Mouse (Mus musculus): Measurements from ENCODE around the gene M6pr. TPM values are rescaled to one million over a fixed set of nuclear protein-coding genes. Genes with fewer than 3 reads are reported as not detected.

M6pr gene
- polyA plus RNA-seq, 1 experiment from 2014 or later, result 75.1 TPM

GRCm38 (mm10) chr6:122299621-122300133 is 8.8 kb upstream of the M6pr start:
- H3K4me3 ChIP-seq, result no peak overlapping the region
- no peak overlapping the region for H3K27ac ChIP-seq
- no peak overlapping the region for H3K9ac ChIP-seq
- peaks cover 3% of the 10 kb centered on the region; the same call in 1 of the 2 replicates for H3K4me1 ChIP-seq
- no peaks in the 10 kb centered on the region for H3K27me3 ChIP-seq
- H3K4me2 ChIP-seq (replicated peaks), result no peak overlapping the region
- H3K36me3 ChIP-seq, result no peaks in the 10 kb centered on the region
- H3K9me3 ChIP-seq, result no peaks in the 10 kb centered on the region
- ATAC-seq (ENCODE audit: insufficient number of reproducible peaks, insufficient read depth, low FRiP score, low TSS enrichment), result no peak
- 56% methylated on average over 3 of the region's 3 CpGs for WGBS

DNA sequence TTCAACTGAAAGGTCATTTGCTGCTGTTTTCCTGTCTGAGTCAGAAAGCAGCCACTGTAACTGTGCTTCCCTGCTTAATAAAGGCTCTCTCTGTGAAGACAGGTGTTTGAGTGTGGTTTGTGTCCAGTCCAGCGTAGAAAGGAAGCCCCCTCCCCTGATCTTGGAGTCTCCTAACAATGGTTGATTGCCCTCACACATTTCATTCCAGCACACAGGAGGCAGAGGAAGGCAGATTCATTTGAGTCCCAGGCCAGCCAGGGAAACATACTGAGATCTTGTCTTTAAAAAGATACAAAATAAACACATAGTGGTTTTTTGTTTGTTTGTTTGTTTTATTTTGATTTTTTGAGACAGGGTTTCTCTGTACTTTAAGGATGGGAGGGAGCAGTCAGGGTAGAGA is 6.4 kb upstream of the M6pr start:
- no peak overlapping the region for H3K4me2 ChIP-seq (replicated peaks)
- H3K4me1 ChIP-seq, result peaks cover 3% of the 10 kb centered on the region; the same call in 1 of the 2 replicates
- 59% methylated on average over 1 of the region's 1 CpGs for WGBS
- H3K9ac ChIP-seq, result no peak overlapping the region
- no peaks in the 10 kb centered on the region for H3K27me3 ChIP-seq
- H3K4me3 ChIP-seq, result no peak overlapping the region
- ATAC-seq (ENCODE audit: insufficient number of reproducible peaks, insufficient read depth, low FRiP score, low TSS enrichment), result no peak
- no peaks in the 10 kb centered on the region for H3K36me3 ChIP-seq
- no peak overlapping the region for H3K27ac ChIP-seq
- no peaks in the 10 kb centered on the region for H3K9me3 ChIP-seq

DNA sequence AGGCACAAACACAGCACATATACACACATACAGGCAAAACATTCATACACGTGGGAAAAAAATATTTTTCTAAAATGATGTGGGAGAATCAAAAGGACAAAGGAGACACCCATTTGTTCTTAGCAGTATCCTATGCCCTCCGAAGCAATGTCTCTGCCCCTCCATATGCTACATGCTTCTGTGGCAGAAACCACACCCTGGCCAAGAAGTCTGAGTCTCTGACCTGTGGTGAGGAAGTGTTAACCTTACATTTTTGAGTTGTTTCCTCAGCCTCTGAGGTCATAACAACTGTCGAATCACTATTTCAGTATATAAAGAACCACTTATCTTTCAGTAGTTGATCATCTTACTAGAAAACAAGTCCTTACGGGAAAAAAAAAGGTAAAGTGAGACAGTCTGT is 5.9 kb upstream of the M6pr start:
- Histone ChIP-seq H3K4me3 (no peak overlapping the region), H3K27me3 (no peaks in the 10 kb centered on the region), H3K9me3 (no peaks in the 10 kb centered on the region), H3K4me2 (replicated peaks) (no peak overlapping the region), H3K4me1 (peaks cover 3% of the 10 kb centered on the region; the same call in 1 of the 2 replicates), H3K36me3 (no peaks in the 10 kb centered on the region), H3K9ac (no peak overlapping the region), H3K27ac (no peak overlapping the region)
- ATAC-seq (ENCODE audit: insufficient number of reproducible peaks, insufficient read depth, low FRiP score, low TSS enrichment), result no peak
- 77% methylated on average over 4 of the region's 4 CpGs for WGBS

GRCm38 (mm10) chr6:122303526-122303925 is 5.0 kb upstream of the M6pr start:
- WGBS, result 73% methylated on average over 9 of the region's 9 CpGs
- ATAC-seq (ENCODE audit: insufficient number of reproducible peaks, insufficient read depth, low FRiP score, low TSS enrichment), result no peak

GRCm38 (mm10) chr6:122304355-122304754 is 4.2 kb upstream of the M6pr start:
- Histone ChIP-seq H3K9ac (no peak overlapping the region), H3K27me3 (no peaks in the 10 kb centered on the region), H3K4me1 (peaks cover 8% of the 10 kb centered on the region; the same call in 1 of the 2 replicates), H3K9me3 (no peaks in the 10 kb centered on the region), H3K4me2 (replicated peaks) (no peak overlapping the region), H3K4me3 (no peak overlapping the region), H3K27ac (no peak overlapping the region), H3K36me3 (no peaks in the 10 kb centered on the region)
- WGBS, result 31% methylated on average over 6 of the region's 6 CpGs
- no peak for ATAC-seq (ENCODE audit: insufficient number of reproducible peaks, insufficient read depth, low FRiP score, low TSS enrichment)

More at GRCm38 (mm10) chr6:122303526-122303925, 5.0 kb upstream of the M6pr start:
- no peak overlapping the region for H3K9ac ChIP-seq
- H3K4me3 ChIP-seq, result no peak overlapping the region
- no peaks in the 10 kb centered on the region for H3K36me3 ChIP-seq
- H3K27ac ChIP-seq, result 0 out of 2 replicates have a peak overlapping the region, but pooled peaks have one; percentile 24
- H3K4me2 ChIP-seq (replicated peaks), result no peak overlapping the region
- H3K27me3 ChIP-seq, result no peaks in the 10 kb centered on the region
- peaks cover 7% of the 10 kb centered on the region; the same call in 1 of the 2 replicates for H3K4me1 ChIP-seq
- no peaks in the 10 kb centered on the region for H3K9me3 ChIP-seq

GRCm38 (mm10) chr6:122304790-122305555 is 3.5 kb upstream of the M6pr start:
- 85% methylated on average over 12 of the region's 12 CpGs for WGBS
- no peak overlapping the region for H3K4me2 ChIP-seq (replicated peaks)
- H3K27me3 ChIP-seq, result no peaks in the 10 kb centered on the region
- H3K9me3 ChIP-seq, result no peaks in the 10 kb centered on the region
- no peak overlapping the region for H3K9ac ChIP-seq
- H3K4me1 ChIP-seq, result peaks cover 14% of the 10 kb centered on the region
- ATAC-seq (ENCODE audit: insufficient number of reproducible peaks, insufficient read depth, low FRiP score, low TSS enrichment), result no peak
- no peaks in the 10 kb centered on the region for H3K36me3 ChIP-seq
- no peak overlapping the region for H3K27ac ChIP-seq
- H3K4me3 ChIP-seq, result no peak overlapping the region

DNA sequence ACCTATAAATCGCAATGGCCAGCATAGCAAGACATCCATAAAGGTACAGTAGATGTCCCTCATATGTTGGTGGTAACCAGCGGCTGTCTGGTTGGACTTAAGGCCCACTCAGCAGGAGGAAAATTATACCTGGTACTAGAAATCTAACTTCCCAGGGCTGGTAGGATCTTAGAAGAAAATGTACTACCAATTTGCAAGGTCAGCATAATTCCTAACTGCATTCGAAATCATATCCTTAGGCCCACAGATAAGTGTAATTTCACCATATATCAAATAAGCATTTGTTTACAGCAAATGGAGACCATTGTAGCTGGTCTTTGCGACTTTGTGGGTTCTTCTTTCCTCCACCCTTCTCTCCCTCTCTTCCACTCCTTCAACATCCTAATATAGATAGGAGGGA is 1.8 kb upstream of the M6pr start:
- no peaks in the 10 kb centered on the region for H3K9me3 ChIP-seq
- no peaks in the 10 kb centered on the region for H3K27me3 ChIP-seq
- H3K4me1 ChIP-seq, result peaks cover 23% of the 10 kb centered on the region
- H3K4me3 ChIP-seq, result no peak overlapping the region
- 86% methylated on average over 4 of the region's 4 CpGs for WGBS
- H3K27ac ChIP-seq, result no peak overlapping the region
- ATAC-seq (ENCODE audit: insufficient number of reproducible peaks, insufficient read depth, low FRiP score, low TSS enrichment), result no peak
- H3K4me2 ChIP-seq (replicated peaks), result no peak overlapping the region
- no peaks in the 10 kb centered on the region for H3K36me3 ChIP-seq
- H3K9ac ChIP-seq, result no peak overlapping the region

DNA sequence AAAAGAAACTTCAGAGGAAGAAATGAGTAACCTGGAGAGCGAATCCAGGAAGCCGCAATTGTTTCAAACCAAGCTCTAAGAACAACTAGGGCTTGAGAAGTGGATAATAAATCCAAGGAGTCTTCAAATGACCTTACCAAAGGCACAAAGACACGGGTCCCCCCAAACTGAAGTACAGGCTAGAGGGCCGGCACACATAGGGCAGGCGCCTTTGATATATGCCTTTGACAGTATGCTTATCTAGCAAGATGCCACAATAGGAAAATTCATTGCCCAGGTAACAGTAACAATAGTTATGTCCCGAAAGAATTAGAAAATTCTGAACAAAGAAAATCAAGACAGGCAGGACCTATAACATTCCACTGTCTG is 400 bp upstream of the M6pr start:
- Histone ChIP-seq H3K9ac (no peak overlapping the region), H3K4me2 (replicated peaks) (0 out of 2 replicates have a peak overlapping the region, but pooled peaks have one; percentile 17), H3K27me3 (no peaks in the 10 kb centered on the region), H3K36me3 (peaks cover 6% of the 10 kb centered on the region; the same call in 1 of the 2 replicates), H3K9me3 (no peaks in the 10 kb centered on the region), H3K4me3 (peak overlapping the region; percentile 83), H3K4me1 (peaks cover 23% of the 10 kb centered on the region), H3K27ac (no peak overlapping the region)
- 67% methylated on average over 6 of the region's 6 CpGs for WGBS
- no peak for ATAC-seq (ENCODE audit: insufficient number of reproducible peaks, insufficient read depth, low FRiP score, low TSS enrichment)

- 7% methylated on average over 11 of the region's 11 CpGs for WGBS
- Histone ChIP-seq H3K9me3 (no peaks in the 10 kb centered on the region), H3K27ac (peak overlapping the region; percentile 69; the same call in 1 of the 2 replicates)
Observed at GRCm38 (mm10) chr6:122309446-122309960, 983 bp downstream of the M6pr start.

GRCm38 (mm10) chr6:122310187-122310820 is 1.8 kb downstream of the M6pr start:
- WGBS, result 55% methylated on average over 5 of the region's 5 CpGs

More at GRCm38 (mm10) chr6:122309446-122309960, 983 bp downstream of the M6pr start:
- Histone ChIP-seq H3K9ac (peak overlapping the region; percentile 80), H3K4me1 (peaks cover 20% of the 10 kb centered on the region), H3K27me3 (no peaks in the 10 kb centered on the region), H3K36me3 (peaks cover 20% of the 10 kb centered on the region), H3K4me3 (peak overlapping the region; percentile 83), H3K4me2 (replicated peaks) (peak overlapping the region; percentile 71)
- ATAC-seq (ENCODE audit: insufficient number of reproducible peaks, insufficient read depth, low FRiP score, low TSS enrichment), result no peak

DNA sequence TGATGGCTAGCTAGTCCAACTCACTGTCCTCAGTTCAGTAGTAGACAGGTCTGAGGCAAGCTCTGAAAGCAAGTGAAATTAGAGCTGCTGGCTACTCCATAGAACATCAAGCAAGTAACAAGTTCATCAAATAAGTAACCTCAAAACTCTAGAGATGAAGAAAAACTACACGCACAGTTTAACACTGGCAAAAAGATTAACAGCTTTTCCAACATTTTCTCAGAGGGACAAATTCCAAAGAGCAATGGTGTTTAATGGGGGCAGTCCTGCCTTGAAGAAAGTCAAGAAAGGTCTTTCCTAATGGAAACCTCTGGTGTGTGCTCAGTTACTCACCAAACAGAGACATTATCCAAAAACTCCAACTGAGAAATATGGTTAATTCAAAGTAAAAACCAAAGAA is 10.2 kb downstream of the M6pr start:
- Histone ChIP-seq H3K4me3 (no peak overlapping the region), H3K9me3 (no peaks in the 10 kb centered on the region), H3K4me1 (no peaks in the 10 kb centered on the region), H3K27ac (no peak overlapping the region), H3K4me2 (replicated peaks) (no peak overlapping the region), H3K27me3 (no peaks in the 10 kb centered on the region), H3K9ac (no peak overlapping the region), H3K36me3 (peaks cover 90% of the 10 kb centered on the region)
- 90% methylated on average over 1 of the region's 1 CpGs for WGBS
- ATAC-seq (ENCODE audit: insufficient number of reproducible peaks, insufficient read depth, low FRiP score, low TSS enrichment), result no peak

More at GRCm38 (mm10) chr6:122310187-122310820, 1.8 kb downstream of the M6pr start:
- Histone ChIP-seq H3K36me3 (peaks cover 23% of the 10 kb centered on the region), H3K27me3 (no peaks in the 10 kb centered on the region), H3K9me3 (no peaks in the 10 kb centered on the region), H3K4me1 (peaks cover 20% of the 10 kb centered on the region), H3K4me2 (replicated peaks) (peak overlapping the region; percentile 71), H3K27ac (no peak overlapping the region), H3K9ac (peak overlapping the region; percentile 80), H3K4me3 (peak overlapping the region; percentile 83)
- ATAC-seq (ENCODE audit: insufficient number of reproducible peaks, insufficient read depth, low FRiP score, low TSS enrichment), result no peak

Data from embryonic facial prominence, embryonic 12.5 days (tissue).